Mouse (Mus musculus) embryonic facial prominence, embryonic 13.5 days (tissue): ENCODE measurements around the gene Asphd2. TPM values are rescaled to one million over a fixed set of nuclear protein-coding genes. Genes with fewer than 3 reads are reported as not detected.

Experiments used
- ATAC-seq: fragments of 200-750 bp; cut with Nextera tagmentation; 2 replicates; pipeline ENCODE4 v1.8.0; 2017; ENCODE audit warnings: low read depth; ENCODE audit not compliant: insufficient number of reproducible peaks, insufficient read depth, low FRiP score, low TSS enrichment
- H3K27ac ChIP-seq: fragments of 300-500 bp; sonication (generic); 2 replicates; pipeline ENCODE4 v1.5.1; 2015; ENCODE audit warnings: moderate library complexity, mild to moderate bottlenecking, inconsistent platforms
- H3K27me3 ChIP-seq: fragments of 300-500 bp; sonication (generic); 2 replicates; pipeline ENCODE4 v1.6.1; 2015; ENCODE audit warnings: mild to moderate bottlenecking, inconsistent platforms
- H3K36me3 ChIP-seq: fragments of 300-500 bp; sonication (generic); 2 replicates; pipeline ENCODE4 v1.6.1; 2015; ENCODE audit warnings: mild to moderate bottlenecking, inconsistent platforms
- H3K4me1 ChIP-seq: fragments of 300-500 bp; sonication (generic); 2 replicates; pipeline ENCODE4 v1.6.1; 2015; ENCODE audit warnings: inconsistent platforms
- H3K4me2 ChIP-seq: fragments of 300-500 bp; sonication (generic); 2 replicates; pipeline ENCODE4 v1.6.1; 2015; ENCODE audit warnings: moderate library complexity, mild to moderate bottlenecking, inconsistent platforms
- H3K4me3 ChIP-seq: fragments of 300-500 bp; sonication (generic); 2 replicates; pipeline ENCODE4 v1.5.1; 2015; ENCODE audit warnings: mild to moderate bottlenecking, inconsistent platforms
- H3K9ac ChIP-seq: fragments of 300-500 bp; sonication (generic); 2 replicates; pipeline ENCODE4 v1.6.1; 2015; ENCODE audit warnings: mild to moderate bottlenecking, inconsistent platforms
- H3K9me3 ChIP-seq: fragments of 300-500 bp; sonication (generic); 2 replicates; pipeline ENCODE4 v1.6.1; 2016; ENCODE audit warnings: inconsistent platforms
- WGBS: fragments of 180-500 bp; shearing (Covaris S2); methylation state at CpG from one replicate; pipeline ENCODE4 v1.1.7; 2015; ENCODE audit warnings: mixed read lengths; 5-methylcytosine and 5-hydroxymethylcytosine counted together
- polyA plus RNA-seq: library from polyadenylated mRNA; unstranded; fragments of >200 nt; fragmentation: Nextera tagmentation; extraction: Ambion mirVana; gene quantifications from 2 replicates; pipeline ENCODE4 v1.2.1, GENCODE M21; 2015

The Asphd2 gene
- polyA plus RNA-seq, 1 experiment from 2014 or later = 14.8 TPM

DNA sequence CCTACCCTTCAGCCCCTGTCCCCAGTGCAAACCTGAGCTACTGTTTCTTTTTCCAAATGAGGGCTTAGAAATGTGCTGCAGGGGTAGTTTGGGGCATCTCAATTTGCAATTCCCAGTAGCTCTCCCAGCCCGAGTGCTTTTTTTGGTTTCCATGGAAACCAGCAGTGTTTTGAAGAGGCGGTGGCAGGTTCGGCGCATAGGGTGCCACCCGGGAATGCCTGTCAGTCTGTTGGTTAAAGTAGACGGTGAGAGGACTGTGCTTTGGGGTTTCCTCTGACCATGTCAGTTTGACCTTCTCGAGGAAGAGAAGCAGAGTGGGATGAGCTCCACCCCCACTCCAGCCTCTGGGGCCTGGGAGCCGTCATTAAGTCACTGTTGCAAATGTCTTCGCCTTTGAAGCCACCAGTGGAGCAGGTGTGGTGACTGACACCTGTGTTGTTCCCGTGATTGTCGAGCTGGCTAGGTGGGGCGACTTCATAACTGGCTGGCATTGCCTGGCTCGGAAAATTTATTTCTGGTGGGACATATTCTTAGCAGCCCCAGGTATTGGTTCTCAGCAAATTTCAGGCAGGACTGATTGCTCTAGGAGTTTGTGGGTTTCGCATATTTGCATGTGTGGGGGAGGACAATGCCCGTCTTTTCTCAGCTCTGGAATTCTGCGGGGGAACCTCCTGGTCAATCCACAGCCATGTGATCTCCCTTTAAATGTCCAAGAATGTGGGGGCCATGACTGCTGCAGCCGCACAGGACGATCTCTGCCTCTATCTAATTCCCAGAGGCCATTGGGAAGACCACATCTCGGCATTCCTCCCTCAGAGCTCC is 17.1 kb upstream of the Asphd2 start:
- H3K27me3 ChIP-seq = peaks cover 42% of the 10 kb centered on the region
- no peaks in the 10 kb centered on the region; the same call in 1 of the 2 replicates for H3K9me3 ChIP-seq
- 0 out of 2 replicates have a peak overlapping the region, but pooled peaks have one; percentile 57 for H3K27ac ChIP-seq
- ATAC-seq = no peak
- H3K36me3 ChIP-seq = no peaks in the 10 kb centered on the region
- H3K4me1 ChIP-seq = peaks cover 19% of the 10 kb centered on the region
- WGBS = 15% methylated on average over 19 of the region's 19 CpGs
- H3K4me3 ChIP-seq = no peak overlapping the region
- H3K4me2 ChIP-seq = peak overlapping the region; percentile 30
- H3K9ac ChIP-seq = peak overlapping the region; percentile 21; the same call in 1 of the 2 replicates

DNA sequence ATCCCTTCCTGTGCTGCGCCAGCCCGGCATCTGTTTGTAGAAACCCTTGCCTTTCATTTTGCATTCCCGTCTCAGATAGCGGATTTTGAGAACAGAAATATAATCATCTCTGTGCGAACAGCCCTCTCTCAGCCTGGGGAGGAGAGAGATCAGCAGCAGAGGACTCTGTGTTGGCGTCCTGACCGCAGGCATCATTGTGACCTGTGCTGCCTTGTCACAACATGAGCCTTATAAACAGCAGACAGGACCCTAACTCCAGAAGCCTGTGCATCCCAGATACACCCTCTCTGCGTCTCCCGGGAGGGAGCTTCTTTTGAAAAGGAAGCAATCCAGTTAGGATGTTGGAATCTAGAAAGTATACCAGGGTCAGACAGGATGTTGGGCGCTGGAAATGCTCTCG is 16.4 kb upstream of the Asphd2 start:
- H3K27ac ChIP-seq = peak overlapping the region; percentile 57
- peaks cover 42% of the 10 kb centered on the region for H3K27me3 ChIP-seq
- H3K9ac ChIP-seq = peak overlapping the region; percentile 21; the same call in 1 of the 2 replicates
- H3K4me2 ChIP-seq = peak overlapping the region; percentile 30
- peaks cover 19% of the 10 kb centered on the region for H3K4me1 ChIP-seq
- H3K36me3 ChIP-seq = no peaks in the 10 kb centered on the region
- H3K9me3 ChIP-seq = no peaks in the 10 kb centered on the region; the same call in 1 of the 2 replicates
- WGBS = 16% methylated on average over 11 of the region's 11 CpGs
- H3K4me3 ChIP-seq = no peak overlapping the region
- ATAC-seq = no peak

DNA sequence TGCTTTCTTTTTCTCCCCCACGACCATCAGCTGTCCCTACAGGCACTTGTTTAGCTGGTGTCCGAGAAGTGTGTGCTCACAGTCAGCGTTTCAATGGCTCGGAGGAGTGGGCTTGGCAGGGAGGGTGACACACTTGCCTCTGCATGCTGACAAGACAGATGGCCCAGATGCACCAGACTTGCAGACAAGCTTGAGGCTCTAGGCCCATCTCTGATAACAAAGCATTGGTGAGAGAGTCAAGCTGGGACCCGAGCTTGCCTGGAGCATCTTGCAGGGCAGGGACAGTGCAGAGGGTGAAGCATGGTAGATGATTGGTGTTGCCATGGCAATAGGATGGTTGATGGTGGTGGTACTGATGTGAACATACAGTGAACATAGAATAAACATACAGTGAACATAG is 14.6 kb upstream of the Asphd2 start:
- H3K9ac ChIP-seq = no peak overlapping the region
- peaks cover 19% of the 10 kb centered on the region for H3K4me1 ChIP-seq
- no peaks in the 10 kb centered on the region; the same call in 1 of the 2 replicates for H3K9me3 ChIP-seq
- peaks cover 48% of the 10 kb centered on the region for H3K27me3 ChIP-seq
- H3K4me2 ChIP-seq = no peak overlapping the region
- H3K36me3 ChIP-seq = no peaks in the 10 kb centered on the region
- no peak overlapping the region for H3K27ac ChIP-seq
- H3K4me3 ChIP-seq = no peak overlapping the region
- WGBS = 65% methylated on average over 5 of the region's 5 CpGs
- ATAC-seq = no peak

DNA sequence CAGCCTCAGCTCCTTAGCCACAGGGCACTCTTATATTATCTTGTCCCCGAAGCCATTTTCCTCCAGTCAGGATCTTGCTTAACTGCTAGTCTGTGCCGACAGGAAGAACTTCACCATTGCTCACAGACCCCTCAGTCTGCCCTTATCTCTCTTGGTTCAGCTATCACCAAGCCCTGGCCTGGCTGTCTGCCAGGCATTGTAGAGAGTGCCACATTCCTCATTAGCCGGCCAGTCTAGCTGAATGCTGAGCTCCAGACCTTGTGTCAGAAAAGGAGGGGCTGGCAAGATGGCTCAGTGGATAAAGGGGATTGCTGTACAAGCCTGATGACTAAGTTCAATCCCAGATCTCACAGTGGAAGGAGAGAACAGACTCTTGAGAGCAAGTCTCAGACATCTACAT is 11.4 kb upstream of the Asphd2 start:
- 74% methylated on average over 3 of the region's 3 CpGs for WGBS
- Histone ChIP-seq H3K27me3 (peaks cover 31% of the 10 kb centered on the region), H3K9ac (no peak overlapping the region), H3K27ac (no peak overlapping the region), H3K4me3 (no peak overlapping the region), H3K36me3 (no peaks in the 10 kb centered on the region), H3K4me2 (no peak overlapping the region), H3K9me3 (no peaks in the 10 kb centered on the region), H3K4me1 (peaks cover 5% of the 10 kb centered on the region)
- ATAC-seq = no peak

DNA sequence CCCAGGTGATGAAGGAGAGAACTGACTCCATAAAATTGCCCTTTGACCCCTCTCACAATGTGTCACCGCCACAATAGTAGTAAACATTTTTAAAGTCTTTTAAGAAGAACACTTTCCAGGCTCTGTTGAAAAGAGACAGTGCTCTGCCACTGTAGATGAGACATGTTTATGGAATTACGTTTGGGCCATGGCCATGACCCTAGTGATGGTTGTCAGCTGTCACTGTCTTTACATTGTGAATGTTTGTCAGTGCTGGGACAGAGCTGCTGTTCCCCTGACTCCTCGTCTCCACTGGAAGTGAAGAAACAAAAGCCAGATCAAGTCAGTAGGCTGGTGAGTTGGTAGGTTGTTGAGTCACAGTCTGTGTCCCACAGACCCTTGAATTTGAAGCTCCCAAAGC is 7.8 kb upstream of the Asphd2 start:
- H3K4me1 ChIP-seq = no peaks in the 10 kb centered on the region
- no peak for ATAC-seq
- WGBS = 66% methylated on average over 3 of the region's 3 CpGs

DNA sequence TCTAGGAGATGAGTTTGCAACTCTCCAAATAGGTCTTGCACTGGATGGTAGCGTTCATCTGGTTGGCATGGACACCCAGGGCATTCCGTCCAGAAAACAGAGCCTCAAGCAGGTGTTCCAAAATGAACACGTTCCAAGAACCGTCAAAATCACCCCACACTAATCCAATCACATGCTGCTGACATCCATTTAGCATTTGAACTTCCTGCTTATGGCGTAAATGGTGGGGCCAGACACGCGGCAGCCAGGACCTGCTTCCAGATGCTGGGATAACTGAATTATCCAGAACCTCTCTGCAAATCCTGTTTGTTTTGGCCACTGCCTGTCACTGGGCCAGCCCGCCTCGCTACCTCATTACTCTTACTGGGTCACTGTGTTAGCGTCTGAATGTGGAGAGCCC is 4.6 kb upstream of the Asphd2 start:
- no peak for ATAC-seq
- peaks cover 36% of the 10 kb centered on the region for H3K27me3 ChIP-seq
- no peak overlapping the region for H3K27ac ChIP-seq
- no peaks in the 10 kb centered on the region for H3K36me3 ChIP-seq
- WGBS = 48% methylated on average over 10 of the region's 10 CpGs
- H3K4me3 ChIP-seq = no peak overlapping the region
- H3K9ac ChIP-seq = no peak overlapping the region
- no peaks in the 10 kb centered on the region for H3K9me3 ChIP-seq
- H3K4me1 ChIP-seq = peaks cover 19% of the 10 kb centered on the region
- no peak overlapping the region for H3K4me2 ChIP-seq

More for the DNA sequence above, 7.8 kb upstream of the Asphd2 start:
- Histone ChIP-seq H3K9me3 (no peaks in the 10 kb centered on the region), H3K27ac (no peak overlapping the region), H3K36me3 (no peaks in the 10 kb centered on the region), H3K9ac (no peak overlapping the region), H3K4me3 (no peak overlapping the region), H3K27me3 (peaks cover 31% of the 10 kb centered on the region), H3K4me2 (no peak overlapping the region)

DNA sequence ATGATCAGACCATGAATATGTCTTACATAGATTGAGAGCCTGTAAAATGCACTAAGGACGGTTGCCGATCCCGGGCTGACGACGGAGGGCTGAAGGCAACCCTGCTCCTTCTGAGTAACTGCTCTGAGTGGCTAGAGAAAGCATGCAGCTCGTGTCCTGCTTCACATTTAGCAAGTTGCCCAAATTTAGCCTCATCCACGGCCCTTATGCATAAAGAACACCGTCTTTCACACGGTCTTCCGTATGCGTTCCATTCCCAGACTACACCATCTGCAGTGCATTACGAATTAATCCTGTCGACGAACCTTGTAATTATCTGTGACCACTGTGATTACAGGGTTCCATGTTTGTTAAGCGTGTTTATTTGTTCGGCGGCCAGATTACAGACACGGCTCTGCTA is 1.4 kb upstream of the Asphd2 start:
- peak overlapping the region; percentile 65 for H3K27ac ChIP-seq
- H3K9ac ChIP-seq = peak overlapping the region; percentile 49; the same call in 1 of the 2 replicates
- peaks cover 65% of the 10 kb centered on the region for H3K27me3 ChIP-seq
- peak overlapping the region; percentile 75; the same call in 1 of the 2 replicates for H3K4me2 ChIP-seq
- H3K4me1 ChIP-seq = peaks cover 31% of the 10 kb centered on the region
- no peak overlapping the region for H3K4me3 ChIP-seq
- H3K36me3 ChIP-seq = peaks cover 9% of the 10 kb centered on the region
- H3K9me3 ChIP-seq = no peaks in the 10 kb centered on the region
- no peak for ATAC-seq
- 27% methylated on average over 18 of the region's 18 CpGs for WGBS

DNA sequence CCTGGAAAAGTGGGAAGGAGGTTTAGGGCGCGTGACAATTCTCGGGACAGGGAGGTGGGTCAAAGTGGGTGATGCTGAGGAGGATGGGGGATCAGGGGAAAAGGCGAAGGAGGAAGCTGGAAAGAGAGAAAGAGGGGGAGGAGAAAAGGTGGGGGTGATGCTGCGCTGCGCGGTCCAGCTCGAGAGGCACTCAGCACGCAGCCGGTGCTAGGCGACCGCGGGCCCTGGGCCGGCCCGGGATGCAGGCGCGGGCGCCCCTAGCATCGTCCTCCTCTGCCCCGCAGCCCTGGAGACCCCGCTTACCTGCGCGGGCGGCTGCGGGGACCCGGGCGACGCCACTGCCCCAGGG is 277 bp downstream of the Asphd2 start:
- peak; percentile 63 for ATAC-seq
- WGBS = under 1% methylated on average over 14 of the region's 28 CpGs
- H3K4me1 ChIP-seq = peaks cover 31% of the 10 kb centered on the region

DNA sequence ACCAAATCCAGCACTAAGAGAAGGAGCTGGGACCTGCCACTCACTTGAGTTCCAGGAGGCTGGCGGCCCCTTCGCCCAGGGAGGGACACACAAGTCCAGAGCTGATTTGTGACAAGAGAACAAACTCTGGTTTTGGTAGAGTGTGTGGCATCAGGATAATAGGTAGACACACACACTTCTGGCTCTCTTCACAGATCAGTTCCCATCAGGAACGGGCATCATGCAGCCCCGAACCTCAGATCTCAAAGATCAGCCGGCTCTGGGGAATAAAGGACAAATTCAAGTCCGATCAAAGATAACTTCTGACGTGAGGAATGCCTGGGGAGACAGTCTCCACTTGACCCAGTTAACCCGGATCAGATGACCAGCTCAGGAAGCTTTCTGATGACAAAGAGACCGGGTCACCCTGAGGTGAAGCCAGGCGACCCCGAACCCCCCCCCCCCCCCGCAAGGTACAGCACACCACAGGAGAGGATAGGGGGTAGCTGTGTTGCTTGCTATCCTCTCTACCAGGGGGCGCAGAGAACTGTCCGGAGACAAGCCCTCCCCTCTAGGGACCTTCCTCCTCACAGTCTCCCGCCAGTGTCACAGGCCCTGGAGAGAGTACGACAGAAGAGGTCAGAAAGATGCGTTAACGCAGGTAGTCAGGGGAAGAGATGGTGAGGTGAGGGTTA is 788 bp downstream of the Asphd2 start:
- H3K4me3 ChIP-seq = peak overlapping the region; percentile 69
- H3K4me2 ChIP-seq = peak overlapping the region; percentile 75
- H3K27me3 ChIP-seq = peaks cover 62% of the 10 kb centered on the region
- H3K9me3 ChIP-seq = no peaks in the 10 kb centered on the region
- ATAC-seq = no peak
- 6% methylated on average over 18 of the region's 18 CpGs for WGBS
- H3K27ac ChIP-seq = no peak overlapping the region
- peaks cover 31% of the 10 kb centered on the region for H3K4me1 ChIP-seq
- H3K36me3 ChIP-seq = peaks cover 15% of the 10 kb centered on the region
- peak overlapping the region; percentile 77 for H3K9ac ChIP-seq

More for the DNA sequence above, 277 bp downstream of the Asphd2 start:
- H3K27ac ChIP-seq = no peak overlapping the region
- no peaks in the 10 kb centered on the region for H3K9me3 ChIP-seq
- peak overlapping the region; percentile 75 for H3K4me2 ChIP-seq
- peak overlapping the region; percentile 69 for H3K4me3 ChIP-seq
- H3K27me3 ChIP-seq = peaks cover 59% of the 10 kb centered on the region
- peak overlapping the region; percentile 77 for H3K9ac ChIP-seq
- H3K36me3 ChIP-seq = peaks cover 14% of the 10 kb centered on the region

DNA sequence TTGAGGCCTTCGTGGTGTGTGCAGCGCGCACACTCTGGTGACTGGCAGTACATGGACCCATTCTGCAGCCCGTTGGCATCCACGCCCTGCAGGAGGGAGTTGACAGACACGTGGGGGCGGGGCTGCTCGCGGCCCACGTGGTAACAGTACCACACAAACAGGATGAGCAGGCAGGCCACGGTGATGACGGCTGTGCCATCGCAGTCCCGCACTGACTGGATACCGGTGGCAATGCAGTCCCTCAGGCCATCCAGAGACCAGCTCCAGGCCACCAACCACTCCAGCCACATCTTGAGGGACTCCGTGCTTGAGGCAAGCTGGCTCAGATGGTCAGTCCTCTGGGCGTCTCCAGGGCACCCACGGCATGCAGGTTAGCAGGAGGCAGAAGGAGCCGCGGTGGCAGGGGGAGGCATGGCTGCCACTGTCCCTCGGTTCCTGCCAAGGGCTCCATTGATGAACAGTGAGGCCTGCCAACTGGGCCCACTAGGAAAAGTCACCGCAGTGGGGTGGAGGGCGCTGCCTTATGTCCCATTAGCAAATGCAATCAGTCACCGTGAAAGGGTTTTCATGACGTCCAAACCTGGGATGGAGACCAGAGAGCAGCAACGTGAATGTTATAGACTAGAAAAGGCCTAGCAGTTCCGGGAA is 2.9 kb downstream of the Asphd2 start:
- Histone ChIP-seq H3K9ac (no peak overlapping the region), H3K4me3 (no peak overlapping the region), H3K36me3 (peaks cover 22% of the 10 kb centered on the region), H3K9me3 (no peaks in the 10 kb centered on the region), H3K27ac (no peak overlapping the region), H3K27me3 (peaks cover 47% of the 10 kb centered on the region), H3K4me1 (peaks cover 31% of the 10 kb centered on the region), H3K4me2 (no peak overlapping the region)
- WGBS = 65% methylated on average over 27 of the region's 27 CpGs
- ATAC-seq = no peak

DNA sequence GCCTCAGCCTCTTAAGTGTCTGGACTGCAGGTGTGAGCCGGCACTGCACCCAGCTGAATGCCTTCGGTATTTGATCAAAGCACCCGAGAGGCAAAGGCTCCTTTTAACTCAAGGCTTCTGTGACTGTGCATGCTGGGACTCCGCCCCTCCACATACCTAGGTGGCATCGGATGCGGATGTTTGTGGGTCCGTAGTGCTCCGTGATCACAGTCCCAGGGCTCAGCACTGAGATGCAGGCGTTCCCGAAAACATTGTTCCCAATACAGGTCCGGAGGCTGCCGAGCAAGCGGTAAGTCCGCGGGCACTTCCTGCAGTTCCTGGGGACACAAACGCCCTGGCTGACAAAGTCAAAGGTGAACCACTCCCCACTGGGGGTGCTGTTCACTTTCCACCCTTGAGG is 3.7 kb downstream of the Asphd2 start:
- Histone ChIP-seq H3K4me2 (no peak overlapping the region), H3K4me3 (no peak overlapping the region), H3K27me3 (peaks cover 46% of the 10 kb centered on the region), H3K9me3 (no peaks in the 10 kb centered on the region), H3K27ac (no peak overlapping the region), H3K4me1 (peaks cover 23% of the 10 kb centered on the region), H3K36me3 (peaks cover 29% of the 10 kb centered on the region), H3K9ac (no peak overlapping the region)
- no peak for ATAC-seq
- WGBS = 56% methylated on average over 16 of the region's 16 CpGs
